Mouse (Mus musculus) spleen, postnatal 10 days (tissue): ENCODE data around the gene Kat6b.

ENCODE experiments used
- DNase-seq, 2 experiments: peaks; one replicate each; pipeline ENCODE4 v3.0.0; 2021 to 2022; ENCODE audit warnings: low spot score in 2 of 2

Kat6b gene

GRCm38 (mm10) chr14:21523234-21523633 lies 42.0 kb downstream of the Kat6b start:
- DNase-seq = peak in 1 of 2 experiments; percentile 27

- DNase-seq = no peak
Measured at GRCm38 (mm10) chr14:21523851-21524441, 42.7 kb downstream of the Kat6b start.

- no peak for DNase-seq
Measured at GRCm38 (mm10) chr14:21525674-21526073, 44.4 kb downstream of the Kat6b start.

GRCm38 (mm10) chr14:21533566-21533965 lies 52.3 kb downstream of the Kat6b start:
- no peak for DNase-seq

- DNase-seq = no peak
Measured at GRCm38 (mm10) chr14:21534066-21534465, 52.8 kb downstream of the Kat6b start.

GRCm38 (mm10) chr14:21534542-21535272 lies 53.5 kb downstream of the Kat6b start:
- DNase-seq = no peak

GRCm38 (mm10) chr14:21536485-21537181 lies 55.4 kb downstream of the Kat6b start:
- no peak for DNase-seq

- no peak for DNase-seq
Measured at GRCm38 (mm10) chr14:21537838-21538237, 56.6 kb downstream of the Kat6b start.

GRCm38 (mm10) chr14:21539731-21540130 lies 58.5 kb downstream of the Kat6b start:
- no peak for DNase-seq

- DNase-seq = no peak
Measured at GRCm38 (mm10) chr14:21540361-21540760, 59.1 kb downstream of the Kat6b start.

- no peak for DNase-seq
Measured at GRCm38 (mm10) chr14:21545529-21545928, 64.3 kb downstream of the Kat6b start.

- DNase-seq = no peak
Measured at GRCm38 (mm10) chr14:21546351-21546750, 65.1 kb downstream of the Kat6b start.

- no peak for DNase-seq
Measured at GRCm38 (mm10) chr14:21547297-21547696, 66.1 kb downstream of the Kat6b start.

- no peak for DNase-seq
Measured at GRCm38 (mm10) chr14:21547965-21548364, 66.7 kb downstream of the Kat6b start.

- DNase-seq = no peak
Measured at GRCm38 (mm10) chr14:21548952-21549607, 67.8 kb downstream of the Kat6b start.

- DNase-seq = no peak
Measured at GRCm38 (mm10) chr14:21549608-21550115, 68.4 kb downstream of the Kat6b start.

- no peak for DNase-seq
Measured at GRCm38 (mm10) chr14:21550576-21550975, 69.3 kb downstream of the Kat6b start.

GRCm38 (mm10) chr14:21551655-21552054 lies 70.4 kb downstream of the Kat6b start:
- DNase-seq = no peak

- no peak for DNase-seq
Measured at GRCm38 (mm10) chr14:21552958-21553357, 71.7 kb downstream of the Kat6b start.

GRCm38 (mm10) chr14:21554046-21554445 lies 72.8 kb downstream of the Kat6b start:
- no peak for DNase-seq

GRCm38 (mm10) chr14:21558440-21559131 lies 77.4 kb downstream of the Kat6b start:
- DNase-seq = no peak
